Mouse (Mus musculus) forebrain, postnatal 0 days (tissue): Measurements from ENCODE around the gene Col25a1. TPM values are rescaled to one million over a fixed set of nuclear protein-coding genes. Genes with fewer than 3 reads are reported as not detected.

ENCODE experiments used
- ATAC-seq: fragments of 200-750 bp; cut with Nextera tagmentation; 2 replicates; pipeline ENCODE4 v1.8.0; 2017; ENCODE audit warnings: mild to moderate bottlenecking, moderate library complexity
- DNase-seq: peaks from one replicate; pipeline ENCODE4 v3.0.0-alpha.2; 2015
- H3K27ac ChIP-seq: fragments of 300-500 bp; sonication (generic); 2 replicates; pipeline ENCODE4 v1.5.1; 2014; ENCODE audit warnings: low read depth, mild to moderate bottlenecking, antibody characterized with exemption, low read length, moderate library complexity, mixed read lengths
- H3K27me3 ChIP-seq: fragments of 300-500 bp; sonication (generic); 2 replicates; pipeline ENCODE4 v1.6.1; 2014; ENCODE audit warnings: mild to moderate bottlenecking, low read length, mixed read lengths; ENCODE audit not compliant: insufficient read depth
- H3K36me3 ChIP-seq: fragments of 300-500 bp; sonication (generic); 2 replicates; pipeline ENCODE4 v1.6.1; 2014; ENCODE audit warnings: mild to moderate bottlenecking, moderate library complexity; ENCODE audit not compliant: insufficient read depth
- H3K4me1 ChIP-seq: fragments of 300-500 bp; sonication (generic); 2 replicates; pipeline ENCODE4 v1.6.1; 2014; ENCODE audit warnings: antibody characterized with exemption; ENCODE audit not compliant: insufficient read depth
- H3K4me2 ChIP-seq: fragments of 300-500 bp; sonication (generic); 2 replicates; pipeline ENCODE4 v1.6.1; 2014; ENCODE audit warnings: low read depth, mild to moderate bottlenecking, moderate library complexity
- H3K4me3 ChIP-seq: fragments of 300-500 bp; sonication (generic); 2 replicates; pipeline ENCODE4 v1.5.1; 2014; ENCODE audit warnings: low read depth, low read length, mixed read lengths
- H3K9ac ChIP-seq: fragments of 300-500 bp; sonication (generic); 2 replicates; pipeline ENCODE4 v1.6.1; 2014; ENCODE audit warnings: mild to moderate bottlenecking
- H3K9me3 ChIP-seq: fragments of 300-500 bp; sonication (generic); 2 replicates; pipeline ENCODE4 v1.6.1; 2016; ENCODE audit warnings: low read length
- CTCF ChIP-seq: sonication (generic); IDR thresholded peaks from 2 replicates; pipeline ENCODE4 v1.5.1; 2016; ENCODE audit warnings: antibody characterized with exemption, control low read depth, low read depth
- WGBS: fragments of 180-500 bp; shearing (Covaris S2); extraction: QIAGEN DNeasy Blood & Tissue Kit; methylation state at CpG from one replicate; pipeline ENCODE4 v1.1.7; 2014; 5-methylcytosine and 5-hydroxymethylcytosine counted together
- polyA plus RNA-seq: library from polyadenylated mRNA; unstranded; fragments of >200 nt; fragmentation: Nextera tagmentation; extraction: Ambion mirVana; gene quantifications from 2 replicates; pipeline ENCODE4 v1.2.1, GENCODE M21; 2015
- total RNA-seq: library from RNA; depleted of rRNA; stranded (reverse); fragments of >200 nt; gene quantifications from 2 replicates; pipeline ENCODE4 v1.2.3, GENCODE M21; 2014

The Col25a1 gene
- total and polyA plus RNA-seq, 2 experiments from 2014 or later = 5.7 to 23.7 TPM

DNA sequence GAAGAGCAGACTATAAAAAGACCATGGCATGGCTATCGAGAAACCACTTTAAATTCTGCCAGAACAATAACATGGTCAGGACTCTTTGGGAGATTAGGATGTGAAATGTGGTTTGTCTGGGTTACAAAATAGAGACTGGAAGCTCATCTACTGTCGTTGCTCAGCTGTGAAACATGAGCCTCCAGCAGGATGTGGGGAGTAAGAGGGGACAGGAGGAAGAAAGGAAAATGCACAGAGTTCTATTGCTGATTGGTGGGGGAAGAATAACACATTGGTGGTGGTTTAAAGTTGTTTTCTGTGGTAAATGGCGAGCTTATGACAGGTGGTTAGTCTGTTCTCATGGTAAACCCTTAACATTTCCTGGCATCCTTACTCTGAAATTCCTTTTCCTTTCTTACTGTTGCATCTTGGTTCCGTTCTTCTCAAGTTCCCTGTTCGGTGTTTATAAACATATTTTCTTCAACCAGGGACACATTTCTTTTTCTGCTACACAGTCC, 87.0 kb downstream of the Col25a1 start:
- Histone ChIP-seq H3K9me3 (no peaks in the 10 kb centered on the region), H3K4me3 (no peak overlapping the region), H3K4me2 (no peak overlapping the region), H3K27me3 (no peaks in the 10 kb centered on the region), H3K9ac (no peak overlapping the region), H3K27ac (no peak overlapping the region), H3K36me3 (no peaks in the 10 kb centered on the region), H3K4me1 (no peaks in the 10 kb centered on the region)
- DNase-seq (no peak), ATAC-seq (no peak)
- no peak for TF ChIP-seq CTCF
- 70% methylated on average over 5 of the region's 5 CpGs for WGBS

DNA sequence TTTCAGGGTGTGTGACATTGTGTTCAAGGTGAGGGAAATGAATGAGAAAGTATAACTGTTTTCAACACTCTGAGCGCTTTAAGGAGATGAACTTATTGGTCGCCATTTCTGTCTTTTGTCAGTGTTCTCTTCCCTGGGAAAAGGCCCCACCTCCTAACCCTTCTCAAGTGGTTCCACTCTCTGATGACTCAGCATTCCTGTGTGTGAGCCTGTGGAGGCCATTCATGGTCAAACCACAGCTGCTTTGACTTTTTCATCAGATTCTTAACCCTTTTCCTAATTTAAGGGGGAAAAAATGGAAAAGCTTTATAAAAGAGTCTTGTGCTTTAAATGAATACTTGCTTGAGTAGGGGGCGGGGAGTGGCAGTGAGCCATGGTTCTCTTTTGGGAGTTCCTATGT, 89.5 kb downstream of the Col25a1 start:
- Histone ChIP-seq H3K36me3 (no peaks in the 10 kb centered on the region), H3K27me3 (no peaks in the 10 kb centered on the region), H3K9ac (no peak overlapping the region), H3K27ac (no peak overlapping the region), H3K4me2 (no peak overlapping the region), H3K4me3 (no peak overlapping the region), H3K4me1 (no peaks in the 10 kb centered on the region), H3K9me3 (no peaks in the 10 kb centered on the region)
- DNase-seq (no peak), ATAC-seq (no peak)
- TF ChIP-seq CTCF = no peak
- WGBS = 97% methylated on average over 3 of the region's 3 CpGs

DNA sequence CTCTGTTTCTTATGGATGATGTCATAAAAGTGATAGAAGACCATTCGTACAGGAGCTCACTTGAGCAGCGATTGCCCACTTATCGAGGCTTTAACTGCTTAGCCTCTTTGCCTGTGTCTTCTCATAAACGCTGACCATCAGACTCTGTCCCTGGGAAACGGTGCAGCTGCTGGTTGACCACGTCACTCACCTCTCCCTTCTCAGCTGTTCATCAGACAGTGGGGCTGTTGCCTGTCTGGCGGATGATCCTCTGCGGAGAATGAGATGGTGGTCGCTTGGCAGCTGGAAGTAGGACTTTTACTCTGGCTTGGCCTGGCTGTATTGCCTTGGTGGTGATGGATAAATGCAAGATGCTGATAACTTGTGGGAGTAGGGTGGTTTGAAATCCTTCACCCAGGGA, 96.9 kb downstream of the Col25a1 start:
- Histone ChIP-seq H3K27ac (no peak overlapping the region), H3K4me3 (no peak overlapping the region), H3K27me3 (no peaks in the 10 kb centered on the region), H3K4me2 (no peak overlapping the region), H3K9me3 (no peaks in the 10 kb centered on the region), H3K4me1 (no peaks in the 10 kb centered on the region), H3K9ac (no peak overlapping the region), H3K36me3 (no peaks in the 10 kb centered on the region)
- WGBS = 95% methylated on average over 9 of the region's 9 CpGs
- ATAC-seq = no peak
- DNase-seq = no peak
- no peak for TF ChIP-seq CTCF

DNA sequence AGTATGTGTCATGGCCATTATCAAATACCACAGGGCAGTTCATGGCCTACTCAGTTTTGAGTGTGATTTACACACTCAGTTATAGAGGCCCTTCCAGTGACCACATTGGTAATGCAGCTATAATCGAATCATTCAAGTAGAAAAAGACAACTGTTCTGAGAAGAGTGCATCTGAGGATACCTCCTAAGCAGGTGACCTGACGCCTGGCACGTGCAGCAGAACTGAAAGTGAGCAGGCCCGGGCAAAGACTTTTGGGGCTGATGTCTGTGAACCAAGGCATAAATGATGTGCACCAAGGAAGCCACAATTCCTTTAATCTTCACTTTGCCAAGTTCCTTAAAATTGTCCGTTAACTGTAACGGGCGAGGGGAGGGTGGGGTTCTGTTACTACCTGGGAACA, 101.6 kb downstream of the Col25a1 start:
- H3K4me2 ChIP-seq = no peak overlapping the region
- H3K36me3 ChIP-seq = no peaks in the 10 kb centered on the region
- TF ChIP-seq CTCF = no peak
- H3K4me3 ChIP-seq = no peak overlapping the region
- no peaks in the 10 kb centered on the region for H3K27me3 ChIP-seq
- WGBS = 96% methylated on average over 7 of the region's 7 CpGs
- ATAC-seq = no peak
- no peak overlapping the region for H3K9ac ChIP-seq
- no peak overlapping the region for H3K27ac ChIP-seq
- H3K4me1 ChIP-seq = no peaks in the 10 kb centered on the region
- no peak for DNase-seq
- no peaks in the 10 kb centered on the region for H3K9me3 ChIP-seq

DNA sequence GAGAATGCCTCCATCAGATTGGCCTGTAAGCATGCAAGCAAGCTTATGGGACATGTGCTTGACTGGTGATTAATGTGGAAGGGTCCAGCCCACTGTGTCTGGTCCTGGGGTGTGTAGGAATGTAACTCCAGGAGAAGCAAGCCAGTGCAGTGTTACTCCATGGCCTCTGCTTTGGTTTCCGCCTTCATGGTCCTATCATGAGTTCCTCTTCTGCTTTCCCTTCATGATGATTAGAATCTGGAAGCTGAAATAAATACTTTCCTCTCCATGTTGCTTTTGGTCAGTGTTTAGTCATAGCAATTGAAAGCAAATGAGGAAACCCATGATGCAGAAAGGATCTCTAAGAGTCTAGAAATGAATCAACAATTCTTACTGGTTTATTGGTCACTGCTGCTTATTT, 103.9 kb downstream of the Col25a1 start:
- H3K9me3 ChIP-seq = no peaks in the 10 kb centered on the region
- H3K27ac ChIP-seq = no peak overlapping the region
- H3K4me1 ChIP-seq = no peaks in the 10 kb centered on the region
- 91% methylated on average over 1 of the region's 1 CpGs for WGBS
- ATAC-seq = no peak
- TF ChIP-seq CTCF = no peak
- DNase-seq = no peak
- no peaks in the 10 kb centered on the region for H3K36me3 ChIP-seq
- H3K4me3 ChIP-seq = no peak overlapping the region
- no peak overlapping the region for H3K9ac ChIP-seq
- no peaks in the 10 kb centered on the region for H3K27me3 ChIP-seq
- H3K4me2 ChIP-seq = no peak overlapping the region

DNA sequence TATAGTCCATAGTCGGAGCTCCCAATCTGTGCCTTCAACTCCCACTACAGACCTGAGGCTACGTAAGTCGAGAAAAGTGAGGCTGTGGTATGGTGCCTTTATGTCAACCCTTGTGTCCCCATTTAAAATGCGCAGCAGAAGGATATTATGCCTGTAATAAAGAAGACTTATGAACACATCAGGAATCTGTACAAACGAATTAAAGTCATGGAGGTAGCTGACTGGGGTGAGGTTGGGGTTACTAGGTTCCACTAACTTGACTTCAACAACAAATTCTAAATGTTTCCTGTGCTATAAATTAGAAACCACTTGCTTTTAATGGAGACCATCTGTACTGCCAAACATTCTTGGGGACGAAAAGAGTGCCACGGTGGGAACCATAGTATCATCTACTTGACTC, 104.8 kb downstream of the Col25a1 start:
- Histone ChIP-seq H3K9ac (no peak overlapping the region), H3K4me1 (no peaks in the 10 kb centered on the region), H3K4me2 (no peak overlapping the region), H3K4me3 (no peak overlapping the region), H3K9me3 (no peaks in the 10 kb centered on the region), H3K27me3 (no peaks in the 10 kb centered on the region), H3K27ac (no peak overlapping the region), H3K36me3 (no peaks in the 10 kb centered on the region)
- no peak for DNase-seq
- 91% methylated on average over 7 of the region's 7 CpGs for WGBS
- TF ChIP-seq CTCF = no peak
- ATAC-seq = no peak

DNA sequence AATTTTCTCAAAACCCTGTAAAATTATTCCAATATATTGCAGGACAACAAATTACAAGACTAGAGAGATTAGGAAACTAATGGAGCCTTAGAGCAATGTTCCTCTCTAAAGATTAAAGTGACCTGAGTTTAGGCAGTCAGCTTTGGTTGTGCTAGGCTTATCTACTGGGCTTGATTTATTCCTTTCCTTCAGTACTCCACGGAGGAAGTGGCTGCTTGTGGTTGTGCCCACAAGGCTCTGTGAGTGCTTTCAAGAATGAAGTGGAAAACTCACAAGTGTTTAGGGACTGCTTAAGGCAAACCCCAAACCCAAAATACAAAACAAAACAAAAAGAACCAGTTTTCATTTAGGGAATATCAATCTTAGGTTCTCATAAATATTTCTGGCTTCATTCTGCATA, 106.6 kb downstream of the Col25a1 start:
- H3K36me3 ChIP-seq = no peaks in the 10 kb centered on the region
- no peak for TF ChIP-seq CTCF
- no peak overlapping the region for H3K9ac ChIP-seq
- H3K27me3 ChIP-seq = no peaks in the 10 kb centered on the region
- WGBS = 58% methylated on average over 1 of the region's 1 CpGs
- no peak for ATAC-seq
- no peak overlapping the region for H3K27ac ChIP-seq
- no peak overlapping the region for H3K4me3 ChIP-seq
- no peak overlapping the region for H3K4me2 ChIP-seq
- no peaks in the 10 kb centered on the region for H3K9me3 ChIP-seq
- no peak for DNase-seq
- no peaks in the 10 kb centered on the region for H3K4me1 ChIP-seq

DNA sequence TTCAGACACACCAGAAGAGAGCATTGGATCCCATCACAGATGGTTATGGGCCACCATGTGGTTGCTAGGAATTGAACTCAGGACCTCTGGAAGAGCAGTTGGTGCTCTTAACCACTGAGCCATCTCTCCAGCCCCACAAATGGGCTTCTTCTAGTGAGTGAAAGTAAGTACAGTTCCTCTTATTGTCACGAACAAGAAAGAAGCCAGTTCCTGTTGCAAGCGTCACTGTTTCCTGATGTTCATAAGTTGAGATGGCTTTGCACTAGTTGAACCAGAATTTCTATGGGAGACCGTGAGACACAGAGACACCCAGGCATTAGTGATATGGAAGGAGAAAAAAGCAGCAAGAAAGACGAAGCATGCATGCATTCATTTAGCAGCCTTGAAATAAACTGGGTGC, 110.6 kb downstream of the Col25a1 start:
- Histone ChIP-seq H3K27ac (no peak overlapping the region), H3K36me3 (no peaks in the 10 kb centered on the region), H3K4me1 (no peaks in the 10 kb centered on the region), H3K4me3 (no peak overlapping the region), H3K9me3 (no peaks in the 10 kb centered on the region), H3K27me3 (no peaks in the 10 kb centered on the region), H3K9ac (no peak overlapping the region), H3K4me2 (no peak overlapping the region)
- DNase-seq = no peak
- WGBS = 92% methylated on average over 4 of the region's 4 CpGs
- TF ChIP-seq CTCF = no peak
- no peak for ATAC-seq
